Mouse (Mus musculus) midbrain, postnatal 0 days (tissue): ENCODE measurements at regions not wholly inside any gene's neighbourhood (a gene's known extent, or its start where the extent isn't known, plus 50 kb on each side); places are given as distances from the start of the nearest gene placed in this dataset.

ENCODE experiments used
- ATAC-seq: fragments of 200-750 bp; cut with Nextera tagmentation; 2 replicates; pipeline ENCODE4 v1.8.0; 2017; ENCODE audit warnings: moderate number of reproducible peaks, mild to moderate bottlenecking, moderate TSS enrichment, moderate library complexity; ENCODE audit not compliant: low FRiP score
- DNase-seq: peaks from one replicate; pipeline ENCODE4 v3.0.0-alpha.2; 2015; ENCODE audit warnings: low spot score
- H3K27ac ChIP-seq: fragments of 300-500 bp; sonication (generic); 2 replicates; pipeline ENCODE4 v1.5.1; 2014; ENCODE audit warnings: low read depth, mild to moderate bottlenecking, low read length, mixed read lengths
- H3K27me3 ChIP-seq: fragments of 300-500 bp; sonication (generic); 2 replicates; pipeline ENCODE4 v1.6.1; 2014; ENCODE audit warnings: low read length, control low read depth, mixed read lengths; ENCODE audit not compliant: insufficient read depth
- H3K36me3 ChIP-seq: fragments of 300-500 bp; sonication (generic); 2 replicates; pipeline ENCODE4 v1.6.1; 2014; ENCODE audit warnings: low read length, control low read depth, mixed read lengths; ENCODE audit not compliant: insufficient read depth
- H3K4me1 ChIP-seq: fragments of 300-500 bp; sonication (generic); 2 replicates; pipeline ENCODE4 v1.6.1; 2014; ENCODE audit warnings: mild to moderate bottlenecking, control low read depth, antibody characterized with exemption, low read length, mixed read lengths; ENCODE audit not compliant: insufficient read depth
- H3K4me2 ChIP-seq: fragments of 300-500 bp; sonication (generic); 2 replicates; pipeline ENCODE4 v1.6.1; 2014; ENCODE audit warnings: low read depth, mild to moderate bottlenecking, low read length, mixed read lengths; ENCODE audit not compliant: poor library complexity, severe bottlenecking
- H3K4me3 ChIP-seq: fragments of 300-500 bp; sonication (generic); 2 replicates; pipeline ENCODE4 v1.5.1; 2014; ENCODE audit warnings: low read depth, mild to moderate bottlenecking, low read length, moderate library complexity
- H3K9ac ChIP-seq: fragments of 300-500 bp; sonication (generic); replicated peaks from 2 replicates; pipeline ENCODE4 v1.6.1; 2014; ENCODE audit warnings: mild to moderate bottlenecking, low read length, moderate library complexity, mixed read lengths; ENCODE audit not compliant: poor library complexity, severe bottlenecking
- H3K9me3 ChIP-seq: fragments of 300-500 bp; sonication (generic); 2 replicates; pipeline ENCODE4 v1.6.1; 2016; ENCODE audit warnings: low read length, control low read depth
- CTCF ChIP-seq: IDR thresholded peaks from 2 replicates; pipeline ENCODE4 v1.5.1; 2016; ENCODE audit warnings: antibody characterized with exemption, mild to moderate bottlenecking
- WGBS: fragments of 180-500 bp; shearing (Covaris S2); extraction: QIAGEN DNeasy Blood & Tissue Kit; methylation state at CpG from one replicate; pipeline ENCODE4 v1.1.7; 2014; 5-methylcytosine and 5-hydroxymethylcytosine counted together

DNA sequence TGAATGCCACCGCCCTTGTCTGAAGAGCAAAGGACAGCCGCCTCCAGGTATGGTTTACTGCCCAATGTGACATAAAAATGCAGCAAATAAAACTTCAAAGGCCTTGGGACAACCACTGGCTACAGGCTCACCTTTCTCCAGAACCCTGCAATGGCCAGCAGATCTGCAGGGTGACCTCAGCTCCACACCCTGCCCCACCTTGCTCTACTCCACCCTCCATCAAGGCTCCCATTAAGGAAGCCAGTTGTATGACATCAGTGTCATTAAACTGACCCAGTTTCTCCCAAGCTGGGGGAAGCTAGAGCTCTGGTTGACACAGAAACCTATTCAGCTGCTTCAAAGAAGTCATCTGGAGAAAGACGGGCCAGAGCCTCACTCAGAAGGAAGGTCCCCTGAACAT lies 310.2 kb downstream of the Tbc1d1 start:
- Histone ChIP-seq H3K4me2 (no peak overlapping the region), H3K4me1 (no peaks in the 10 kb centered on the region), H3K4me3 (no peak overlapping the region), H3K27ac (no peak overlapping the region), H3K9me3 (no peaks in the 10 kb centered on the region), H3K36me3 (no peaks in the 10 kb centered on the region), H3K27me3 (no peaks in the 10 kb centered on the region), H3K9ac (no peak overlapping the region)
- WGBS, result 91% methylated on average over 3 of the region's 3 CpGs
- DNase-seq (no peak), ATAC-seq (no peak)
- TF ChIP-seq CTCF, result no peak

DNA sequence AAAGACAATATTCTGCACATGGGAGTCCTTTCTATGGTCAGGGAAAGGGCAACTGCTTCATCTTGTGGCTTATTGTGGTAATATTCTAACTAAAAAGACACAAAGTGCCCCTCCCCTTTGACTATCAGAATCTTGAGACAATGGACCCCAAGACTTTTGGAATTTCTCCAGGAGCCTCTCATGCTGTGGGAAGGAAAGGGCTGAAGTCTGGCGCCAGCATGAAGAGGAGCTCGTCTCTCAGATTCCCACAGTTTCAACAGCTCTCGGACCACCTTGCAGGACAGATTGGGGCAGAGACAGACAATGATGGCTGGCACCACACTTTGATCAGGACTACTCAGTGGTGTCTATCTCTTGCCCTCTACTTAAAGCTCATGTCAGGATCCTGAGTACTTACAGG lies 311.8 kb downstream of the Tbc1d1 start:
- TF ChIP-seq CTCF, result no peak
- no peaks in the 10 kb centered on the region for H3K9me3 ChIP-seq
- DNase-seq (no peak), ATAC-seq (no peak)
- no peaks in the 10 kb centered on the region for H3K27me3 ChIP-seq
- H3K4me2 ChIP-seq, result no peak overlapping the region
- H3K36me3 ChIP-seq, result no peaks in the 10 kb centered on the region
- H3K27ac ChIP-seq, result no peak overlapping the region
- no peak overlapping the region for H3K4me3 ChIP-seq
- WGBS, result 81% methylated on average over 3 of the region's 3 CpGs
- H3K9ac ChIP-seq, result no peak overlapping the region
- no peaks in the 10 kb centered on the region for H3K4me1 ChIP-seq

DNA sequence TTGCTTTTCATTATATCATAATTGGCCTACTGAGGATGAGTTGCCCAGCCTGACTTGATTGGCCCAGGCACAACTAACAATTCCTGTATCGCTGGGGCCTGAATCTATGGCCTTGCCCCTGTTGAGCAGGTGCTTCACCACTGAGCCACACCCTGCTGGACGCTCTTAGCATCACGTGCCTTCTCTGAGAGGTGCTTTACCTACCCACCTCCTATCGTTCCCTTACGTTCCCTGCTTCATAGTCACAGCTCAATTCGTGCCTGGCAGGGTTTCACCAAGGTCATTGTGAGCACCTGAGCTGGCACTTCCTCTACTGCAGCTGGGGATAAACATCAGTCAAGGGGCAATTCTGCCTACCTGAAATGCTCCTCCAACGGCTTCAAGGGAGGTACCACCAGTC lies 312.2 kb downstream of the Tbc1d1 start:
- H3K4me2 ChIP-seq, result no peak overlapping the region
- H3K9ac ChIP-seq, result no peak overlapping the region
- no peaks in the 10 kb centered on the region for H3K9me3 ChIP-seq
- 89% methylated on average over 7 of the region's 7 CpGs for WGBS
- H3K4me1 ChIP-seq, result no peaks in the 10 kb centered on the region
- H3K36me3 ChIP-seq, result no peaks in the 10 kb centered on the region
- no peak overlapping the region for H3K27ac ChIP-seq
- ATAC-seq (no peak), DNase-seq (no peak)
- no peak overlapping the region for H3K4me3 ChIP-seq
- no peaks in the 10 kb centered on the region for H3K27me3 ChIP-seq
- TF ChIP-seq CTCF, result no peak

GRCm38 (mm10) chr5:64472008-64472407 lies 315.9 kb downstream of the Tbc1d1 start:
- Histone ChIP-seq H3K4me1 (no peaks in the 10 kb centered on the region), H3K9ac (no peak overlapping the region), H3K27me3 (no peaks in the 10 kb centered on the region), H3K9me3 (no peaks in the 10 kb centered on the region), H3K27ac (no peak overlapping the region), H3K4me3 (no peak overlapping the region), H3K4me2 (no peak overlapping the region), H3K36me3 (no peaks in the 10 kb centered on the region)
- ATAC-seq, result no peak
- no peak for DNase-seq
- TF ChIP-seq CTCF, result no peak
- 89% methylated on average over 3 of the region's 3 CpGs for WGBS

- DNase-seq, result no peak
Measured at GRCm38 (mm10) chr5:64472415-64472814, 316.3 kb downstream of the Tbc1d1 start.

DNA sequence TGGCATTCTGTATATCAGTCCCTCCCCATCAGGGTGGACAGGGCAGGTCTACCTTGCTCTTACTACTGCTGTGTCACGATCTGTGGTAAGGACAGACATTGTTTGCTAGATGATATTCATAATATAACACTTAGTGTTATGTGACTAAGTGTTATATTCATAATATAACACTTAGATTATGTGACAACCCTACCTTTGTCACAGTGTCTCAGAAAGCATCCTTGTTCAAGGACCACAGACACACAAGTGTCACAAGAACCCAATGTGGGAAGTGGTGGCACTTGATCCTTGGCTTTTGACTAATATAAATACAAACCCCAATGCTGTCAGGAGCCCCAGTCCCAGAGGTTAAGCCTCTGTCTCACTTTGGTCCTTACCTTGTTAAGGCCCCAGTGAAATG lies 318.8 kb downstream of the Tbc1d1 start:
- Histone ChIP-seq H3K36me3 (no peaks in the 10 kb centered on the region), H3K9me3 (no peaks in the 10 kb centered on the region), H3K27ac (no peak overlapping the region), H3K9ac (no peak overlapping the region), H3K4me3 (no peak overlapping the region), H3K4me2 (no peak overlapping the region), H3K4me1 (no peaks in the 10 kb centered on the region), H3K27me3 (no peaks in the 10 kb centered on the region)
- ATAC-seq (no peak), DNase-seq (no peak)
- 93% methylated on average over 1 of the region's 1 CpGs for WGBS
- TF ChIP-seq CTCF, result no peak

More at GRCm38 (mm10) chr5:64472415-64472814, 316.3 kb downstream of the Tbc1d1 start:
- WGBS, result 75% methylated on average over 10 of the region's 10 CpGs
- no peak overlapping the region for H3K4me2 ChIP-seq
- H3K9ac ChIP-seq, result no peak overlapping the region
- H3K9me3 ChIP-seq, result no peaks in the 10 kb centered on the region
- no peaks in the 10 kb centered on the region for H3K36me3 ChIP-seq
- no peaks in the 10 kb centered on the region for H3K4me1 ChIP-seq
- TF ChIP-seq CTCF, result no peak
- H3K4me3 ChIP-seq, result no peak overlapping the region
- no peak overlapping the region for H3K27ac ChIP-seq
- no peak for ATAC-seq
- no peaks in the 10 kb centered on the region for H3K27me3 ChIP-seq
